15 mouse cellular contexts compared by ENCODE assay signal in genomic region chr6:112516496-112516895, GRCm38 (mm10). TPM values are rescaled to one million over a fixed set of nuclear protein-coding genes. Genes with fewer than 3 reads are reported as not detected.
DNase-seq lines count a peak whose midpoint lies in the region; ATAC-seq lines count a peak whose summit lies in the region.
"Had no signal": no experiment of that assay in that cellular context is flagged by ENCODE, and none has a peak within 500 bp of the region (broad histone marks: within the 10 kb centered on the region; RNA-seq: fewer than 3 reads in every experiment).

No protein-coding gene starts in this region.

- H3K27ac ChIP-seq in hindbrain, embryonic 10.5 days: no peak overlapping the region
- H3K27ac ChIP-seq in hindbrain, embryonic 14.5 days: no peak overlapping the region
- H3K27ac ChIP-seq in embryonic facial prominence, embryonic 10.5 days (replicated peaks): no peak overlapping the region
- H3K27ac ChIP-seq in hindbrain, embryonic 13.5 days: no peak overlapping the region
- no peak overlapping the region for H3K27ac ChIP-seq in neural tube, embryonic 11.5 days (ENCODE audit: low read depth, low read length)
- H3K27ac ChIP-seq in liver, embryonic 11.5 days (ENCODE audit: low read depth, low read length): no peak overlapping the region
- H3K27ac ChIP-seq: heart, adult 2 months had no signal

- H3K27me3 ChIP-seq in hindbrain, embryonic 10.5 days (ENCODE audit: insufficient read depth, poor library complexity, severe bottlenecking): peaks cover 94% of the 10 kb centered on the region
- peaks cover 52% of the 10 kb centered on the region for H3K27me3 ChIP-seq in hindbrain, embryonic 14.5 days (ENCODE audit: control insufficient read depth, insufficient read depth, low read length)
- peaks cover 64% of the 10 kb centered on the region for H3K27me3 ChIP-seq in embryonic facial prominence, embryonic 10.5 days (replicated peaks; ENCODE audit: low read depth, poor library complexity, severe bottlenecking)
- H3K27me3 ChIP-seq in hindbrain, embryonic 13.5 days: peaks cover 82% of the 10 kb centered on the region
- H3K27me3 ChIP-seq in neural tube, embryonic 11.5 days (ENCODE audit: control insufficient read depth, insufficient read depth, low read length): peaks cover 22% of the 10 kb centered on the region; the same call in 1 of the 2 replicates
- H3K27me3 ChIP-seq in liver, embryonic 11.5 days (replicated peaks; ENCODE audit: control insufficient read depth, insufficient read depth, low read length): no peaks in the 10 kb centered on the region

- no peaks in the 10 kb centered on the region for H3K9me3 ChIP-seq in hindbrain, embryonic 10.5 days
- no peaks in the 10 kb centered on the region for H3K9me3 ChIP-seq in hindbrain, embryonic 14.5 days (ENCODE audit: control insufficient read depth, low read length)
- H3K9me3 ChIP-seq in embryonic facial prominence, embryonic 10.5 days: no peaks in the 10 kb centered on the region
- no peaks in the 10 kb centered on the region for H3K9me3 ChIP-seq in hindbrain, embryonic 13.5 days
- H3K9me3 ChIP-seq in neural tube, embryonic 11.5 days (ENCODE audit: control insufficient read depth, low read length): no peaks in the 10 kb centered on the region
- no peaks in the 10 kb centered on the region for H3K9me3 ChIP-seq in liver, embryonic 11.5 days (ENCODE audit: control insufficient read depth, low read length)

- DNase-seq in hindbrain, embryonic 10.5 days (ENCODE audit: low spot score): peak; percentile 76
- no peak for DNase-seq in hindbrain, embryonic 14.5 days (ENCODE audit: low spot score)
- peak; percentile 53 for DNase-seq in embryonic facial prominence, embryonic 10.5 days (ENCODE audit: low spot score)
- DNase-seq in neural tube, embryonic 11.5 days (ENCODE audit: low spot score): peak; percentile 60
- no peak for DNase-seq in cerebellum, postnatal 10 days
- no peak for DNase-seq in liver, embryonic 11.5 days (ENCODE audit: low spot score)
- no peak for DNase-seq in thymus, postnatal 10 days (ENCODE audit: low spot score in 2 of 2)
- DNase-seq: cerebellum, postnatal 25 days; heart, adult 2 months; kidney, adult 8-10 months; lung, postnatal 10 days; thymus, postnatal 25 days had no signal

- H3K4me1 ChIP-seq in hindbrain, embryonic 10.5 days (replicated peaks): peaks cover 16% of the 10 kb centered on the region
- H3K4me1 ChIP-seq in hindbrain, embryonic 14.5 days (replicated peaks; ENCODE audit: control insufficient read depth, insufficient read depth, low read length): peaks cover 7% of the 10 kb centered on the region; the same call in 1 of the 2 replicates
- peaks cover 15% of the 10 kb centered on the region for H3K4me1 ChIP-seq in embryonic facial prominence, embryonic 10.5 days
- H3K4me1 ChIP-seq in hindbrain, embryonic 13.5 days (replicated peaks): peaks cover 8% of the 10 kb centered on the region
- 0 out of 2 replicates have a peak, but pooled peaks cover 3% of the 10 kb centered on the region for H3K4me1 ChIP-seq in neural tube, embryonic 11.5 days (ENCODE audit: control insufficient read depth, insufficient read depth, low read length)
- H3K4me1 ChIP-seq in liver, embryonic 11.5 days (replicated peaks; ENCODE audit: control insufficient read depth, insufficient read depth, low read length): no peaks in the 10 kb centered on the region

- H3K9ac ChIP-seq in hindbrain, embryonic 14.5 days: no peak overlapping the region
- no peak overlapping the region for H3K9ac ChIP-seq in hindbrain, embryonic 13.5 days
- H3K9ac ChIP-seq in neural tube, embryonic 11.5 days (ENCODE audit: low read length): no peak overlapping the region
- H3K9ac ChIP-seq in liver, embryonic 11.5 days (ENCODE audit: low read depth, low read length): no peak overlapping the region

- no peak overlapping the region for H3K4me2 ChIP-seq in hindbrain, embryonic 14.5 days (replicated peaks)
- no peak overlapping the region for H3K4me2 ChIP-seq in hindbrain, embryonic 13.5 days
- H3K4me2 ChIP-seq in neural tube, embryonic 11.5 days (ENCODE audit: low read depth): no peak overlapping the region
- no peak overlapping the region for H3K4me2 ChIP-seq in liver, embryonic 11.5 days

- H3K4me3 ChIP-seq in hindbrain, embryonic 10.5 days: no peak overlapping the region
- no peak overlapping the region for H3K4me3 ChIP-seq in hindbrain, embryonic 14.5 days (replicated peaks; ENCODE audit: low read length)
- no peak overlapping the region for H3K4me3 ChIP-seq in embryonic facial prominence, embryonic 10.5 days
- H3K4me3 ChIP-seq in hindbrain, embryonic 13.5 days: no peak overlapping the region
- H3K4me3 ChIP-seq in neural tube, embryonic 11.5 days (ENCODE audit: low read depth, low read length): no peak overlapping the region
- no peak overlapping the region for H3K4me3 ChIP-seq in liver, embryonic 11.5 days (ENCODE audit: low read depth, low read length)
- H3K4me3 ChIP-seq: heart, adult 2 months had no signal

- H3K36me3 ChIP-seq in hindbrain, embryonic 10.5 days: no peaks in the 10 kb centered on the region
- no peaks in the 10 kb centered on the region for H3K36me3 ChIP-seq in hindbrain, embryonic 14.5 days (replicated peaks; ENCODE audit: control insufficient read depth, insufficient read depth)
- H3K36me3 ChIP-seq in embryonic facial prominence, embryonic 10.5 days (replicated peaks): no peaks in the 10 kb centered on the region
- H3K36me3 ChIP-seq in hindbrain, embryonic 13.5 days: no peaks in the 10 kb centered on the region
- H3K36me3 ChIP-seq in neural tube, embryonic 11.5 days (ENCODE audit: control insufficient read depth, insufficient read depth, low read length): no peaks in the 10 kb centered on the region
- no peaks in the 10 kb centered on the region for H3K36me3 ChIP-seq in liver, embryonic 11.5 days (ENCODE audit: control insufficient read depth, insufficient read depth, low read length)

- no peak; the same call in 1 of the 2 replicates for ATAC-seq in hindbrain, embryonic 14.5 days (ENCODE audit: low FRiP score)
- ATAC-seq in hindbrain, embryonic 13.5 days (ENCODE audit: low FRiP score): 0 out of 2 replicates have a peak, but pooled peaks have one; percentile 68
- ATAC-seq in neural tube, embryonic 11.5 days (ENCODE audit: insufficient read depth, low FRiP score, low TSS enrichment): peak; percentile 67
- no peak for ATAC-seq in liver, embryonic 11.5 days (replicated peaks; ENCODE audit: low FRiP score)
- ATAC-seq: activated CD4-positive, CD25-positive, alpha-beta regulatory T cell, adult 4 months had no signal

- WGBS in hindbrain, embryonic 10.5 days: 15% methylated on average over 1 of the region's 1 CpGs
- WGBS in hindbrain, embryonic 14.5 days: 3% methylated on average over 1 of the region's 1 CpGs
- WGBS in embryonic facial prominence, embryonic 10.5 days: 11% methylated on average over 1 of the region's 1 CpGs
- WGBS in hindbrain, embryonic 13.5 days: 3% methylated on average over 1 of the region's 1 CpGs
- WGBS in neural tube, embryonic 11.5 days: 43% methylated on average over 1 of the region's 1 CpGs
- 59% methylated on average over 1 of the region's 1 CpGs for WGBS in liver, embryonic 11.5 days

RNA-seq across cellular contexts. Expression of gene Oxtr, which starts 26.8 kb away (rescaled TPM):
- 0.17 and 0.43 TPM in 2 replicates for polyA plus RNA-seq in hindbrain, embryonic 10.5 days (2016; fragmentation: Nextera tagmentation; extraction: Ambion mirVana)
- 1.6 and 1.9 TPM in 2 replicates for polyA plus RNA-seq in hindbrain, embryonic 14.5 days (2014; fragmentation: Nextera tagmentation; extraction: Ambion mirVana)
- polyA plus RNA-seq in embryonic facial prominence, embryonic 10.5 days (2016; fragmentation: Nextera tagmentation; extraction: Ambion mirVana): 0.03 and 0.06 TPM in 2 replicates
- 0.51 and 0.56 TPM in 2 replicates for polyA plus RNA-seq in hindbrain, embryonic 13.5 days (2015; fragmentation: Nextera tagmentation; extraction: Ambion mirVana)
- polyA plus RNA-seq in neural tube, embryonic 11.5 days (2014; fragmentation: Nextera tagmentation; extraction: Ambion mirVana): 0.52 and 0.55 TPM in 2 replicates
- 0.04 TPM in 1 of 2 replicates, not detected in the other for polyA plus RNA-seq in liver, embryonic 11.5 days (2014; fragmentation: Nextera tagmentation; extraction: Ambion mirVana)
- polyA plus RNA-seq: activated CD4-positive, CD25-positive, alpha-beta regulatory T cell, adult 4 months; liver, adult 2 months had no signal

RNA-seq across cellular contexts. Expression of gene Cav3, which starts 57.2 kb away (rescaled TPM):
- not detected in 2 replicates for polyA plus RNA-seq in hindbrain, embryonic 10.5 days (2016; fragmentation: Nextera tagmentation; extraction: Ambion mirVana)
- polyA plus RNA-seq in hindbrain, embryonic 14.5 days (2014; fragmentation: Nextera tagmentation; extraction: Ambion mirVana): 0.17 and 0.18 TPM in 2 replicates
- not detected in 2 replicates for polyA plus RNA-seq in embryonic facial prominence, embryonic 10.5 days (2016; fragmentation: Nextera tagmentation; extraction: Ambion mirVana)
- 0.17 and 0.23 TPM in 2 replicates for polyA plus RNA-seq in hindbrain, embryonic 13.5 days (2015; fragmentation: Nextera tagmentation; extraction: Ambion mirVana)
- polyA plus RNA-seq in neural tube, embryonic 11.5 days (2014; fragmentation: Nextera tagmentation; extraction: Ambion mirVana): 0.35 and 0.86 TPM in 2 replicates
- polyA plus RNA-seq in liver, embryonic 11.5 days (2014; fragmentation: Nextera tagmentation; extraction: Ambion mirVana): 0.52 TPM in 1 of 2 replicates, not detected in the other
- polyA plus RNA-seq: activated CD4-positive, CD25-positive, alpha-beta regulatory T cell, adult 4 months; liver, adult 2 months had no signal

Comparison
In these comparisons a context has a peak if more than half of its experiments do, and no peak if none do; other contexts are left out.
1. DNase-seq: peak in hindbrain, embryonic 10.5 days (single experiment), embryonic facial prominence, embryonic 10.5 days (single experiment) and neural tube, embryonic 11.5 days (single experiment); none in hindbrain, embryonic 14.5 days (single experiment), cerebellum, postnatal 10 days (0 of 2), liver, embryonic 11.5 days (single experiment) and thymus, postnatal 10 days (0 of 2).
2. ATAC-seq: peak in hindbrain, embryonic 13.5 days (single experiment) and neural tube, embryonic 11.5 days (single experiment); none in hindbrain, embryonic 14.5 days (single experiment) and liver, embryonic 11.5 days (single experiment).